Mouse (Mus musculus) MEL (cell line): ENCODE data around the gene Tmem184b. TPM values are rescaled to one million over a fixed set of nuclear protein-coding genes. Genes with fewer than 3 reads are reported as not detected.

ENCODE experiments used
- DNase-seq: peaks from one replicate; pipeline ENCODE4 v3.0.0; 2011; ENCODE audit warnings: low read depth, low spot score
- H3K27ac ChIP-seq: 2 replicates; pipeline ENCODE4 v1.5.1; 2012; ENCODE audit warnings: low read depth, mild to moderate bottlenecking, control low read depth, low read length, moderate library complexity; ENCODE audit not compliant: control insufficient read depth
- H3K27me3 ChIP-seq, 2 experiments: fragments of 150-350 bp in 1 of 2; sonication (generic) in 1 of 2; 2 replicates each; pipeline ENCODE4 v1.6.1; 2012; ENCODE audit warnings: low read length in 2 of 2, mild to moderate bottlenecking in 2 of 2, improper control_type of control experiment in 1 of 2, moderate library complexity in 1 of 2; ENCODE audit not compliant: insufficient read depth in 2 of 2, control insufficient read depth in 1 of 2
- H3K36me3 ChIP-seq, 2 experiments: 2 replicates each; pipeline ENCODE4 v1.6.1; 2012 to 2014; ENCODE audit warnings: low read length in 2 of 2, improper control_type of control experiment in 1 of 2, inconsistent platforms in 1 of 2, mild to moderate bottlenecking in 1 of 2; ENCODE audit not compliant: insufficient read depth in 2 of 2, control insufficient read depth in 1 of 2
- H3K4me1 ChIP-seq, 2 experiments: fragments of 150-350 bp in 1 of 2; sonication (generic) in 1 of 2; 2 replicates each; pipeline ENCODE4 v1.6.1; 2012; ENCODE audit warnings: low read length in 2 of 2, improper control_type of control experiment in 1 of 2, mild to moderate bottlenecking in 1 of 2; ENCODE audit not compliant: insufficient read depth in 2 of 2, control insufficient read depth in 1 of 2
- H3K4me3 ChIP-seq, 2 experiments: fragments of 150-350 bp in 1 of 2; sonication (generic) in 1 of 2; 2 replicates each; pipeline ENCODE4 v1.5.1; 2012; ENCODE audit warnings: low read depth in 2 of 2, low read length in 2 of 2, mild to moderate bottlenecking in 2 of 2, moderate library complexity in 2 of 2, control low read depth in 1 of 2, improper control_type of control experiment in 1 of 2; ENCODE audit not compliant: control insufficient read depth in 1 of 2, insufficient read depth in 1 of 2
- H3K79me2 ChIP-seq: 2 replicates; pipeline ENCODE4 v1.6.1; 2012; ENCODE audit warnings: mild to moderate bottlenecking, low read length, moderate library complexity; ENCODE audit not compliant: control insufficient read depth, poor library complexity, insufficient read depth
- H3K9ac ChIP-seq: 2 replicates; pipeline ENCODE4 v1.6.1; 2012; ENCODE audit warnings: low read depth, mild to moderate bottlenecking, control low read depth, low read length, moderate library complexity; ENCODE audit not compliant: control insufficient read depth, poor library complexity, severe bottlenecking
- H3K9me3 ChIP-seq: fragments of 150-350 bp; sonication (generic); replicated peaks from 2 replicates; pipeline ENCODE4 v1.6.1; 2012; ENCODE audit warnings: mild to moderate bottlenecking, low read length, improper control_type of control experiment, moderate library complexity; ENCODE audit not compliant: insufficient read depth
- BHLHE40 ChIP-seq: IDR thresholded peaks from 2 replicates; pipeline ENCODE4 v1.6.1; 2012; ENCODE audit warnings: low read depth, mild to moderate bottlenecking, inconsistent platforms, low read length, improper control_type of control experiment, borderline replicate concordance
- CHD1 ChIP-seq: IDR thresholded peaks from 2 replicates; pipeline ENCODE4 v1.6.1; 2012; ENCODE audit warnings: low read depth, mild to moderate bottlenecking, inconsistent platforms, low read length, improper control_type of control experiment
- CHD2 ChIP-seq: IDR thresholded peaks from 2 replicates; pipeline ENCODE4 v1.6.1; 2011; ENCODE audit warnings: low read length, improper control_type of control experiment
- E2F4 ChIP-seq: IDR thresholded peaks from 2 replicates; pipeline ENCODE4 v1.6.1; 2011; ENCODE audit warnings: low read depth, low read length, improper control_type of control experiment, borderline replicate concordance
- GATA1 ChIP-seq: IDR thresholded peaks from 2 replicates; pipeline ENCODE4 v1.6.1; 2011; ENCODE audit warnings: low read depth, low read length, improper control_type of control experiment
- KAT2A ChIP-seq: conservative IDR thresholded peaks from 2 replicates; pipeline ENCODE4 v1.6.1; 2012; ENCODE audit warnings: low read depth, low read length, improper control_type of control experiment, inconsistent platforms
- MAZ ChIP-seq: IDR thresholded peaks from 2 replicates; pipeline ENCODE4 v1.6.1; 2012; ENCODE audit warnings: low read depth, mild to moderate bottlenecking, inconsistent platforms, low read length, improper control_type of control experiment
- MEF2A ChIP-seq: IDR thresholded peaks from 2 replicates; pipeline ENCODE4 v1.6.1; 2014; ENCODE audit warnings: low read depth, mild to moderate bottlenecking, inconsistent platforms, low read length, improper control_type of control experiment; ENCODE audit not compliant: poor library complexity, insufficient replicate concordance, severe bottlenecking; ENCODE audit errors: extremely low read depth
- MXI1 ChIP-seq: IDR thresholded peaks from 2 replicates; pipeline ENCODE4 v1.6.1; 2011; ENCODE audit warnings: mild to moderate bottlenecking, low read depth, low read length, improper control_type of control experiment
- NRF1 ChIP-seq: IDR thresholded peaks from 2 replicates; pipeline ENCODE4 v1.6.1; 2014; ENCODE audit warnings: low read depth, mild to moderate bottlenecking, inconsistent platforms, low read length, improper control_type of control experiment, moderate library complexity; ENCODE audit not compliant: poor library complexity, insufficient read depth, severe bottlenecking
- POLR2A ChIP-seq, 2 experiments: IDR thresholded peaks; 2 replicates each; pipeline ENCODE4 v1.6.1; 2011 to 2012; ENCODE audit warnings: low read length in 2 of 2, mild to moderate bottlenecking in 2 of 2, control low read depth in 1 of 2, improper control_type of control experiment in 1 of 2, low read depth in 1 of 2, moderate library complexity in 1 of 2; ENCODE audit not compliant: control insufficient read depth in 1 of 2, insufficient read depth in 1 of 2, poor library complexity in 1 of 2
- RAD21 ChIP-seq: IDR thresholded peaks from 2 replicates; pipeline ENCODE4 v1.6.1; 2011; ENCODE audit warnings: mild to moderate bottlenecking, low read depth, low read length, improper control_type of control experiment
- SMC3 ChIP-seq: IDR thresholded peaks from 2 replicates; pipeline ENCODE4 v1.6.1; 2011; ENCODE audit warnings: low read depth, low read length, improper control_type of control experiment
- TAL1 ChIP-seq: IDR thresholded peaks from 2 replicates; pipeline ENCODE4 v1.6.1; 2012; ENCODE audit warnings: mild to moderate bottlenecking, inconsistent platforms, low read length, moderate library complexity, mixed read lengths
- TBP ChIP-seq: IDR thresholded peaks from 2 replicates; pipeline ENCODE4 v1.8.0; 2011; ENCODE audit warnings: low read depth, low read length, improper control_type of control experiment
- TCF12 ChIP-seq: IDR thresholded peaks from 2 replicates; pipeline ENCODE4 v1.6.1; 2014; ENCODE audit warnings: low read depth, mild to moderate bottlenecking, inconsistent platforms, low read length, improper control_type of control experiment, moderate library complexity
- USF2 ChIP-seq, 2 experiments: IDR thresholded peaks; 2 replicates each; pipeline ENCODE4 v1.6.1; 2011 to 2012; ENCODE audit warnings: improper control_type of control experiment in 2 of 2, low read length in 2 of 2, borderline replicate concordance in 1 of 2, inconsistent platforms in 1 of 2, low read depth in 1 of 2, mild to moderate bottlenecking in 1 of 2; ENCODE audit not compliant: insufficient read depth in 1 of 2
- ZKSCAN1 ChIP-seq: IDR thresholded peaks from 2 replicates; pipeline ENCODE4 v1.6.1; 2012; ENCODE audit warnings: low read depth, mild to moderate bottlenecking, inconsistent platforms, low read length, improper control_type of control experiment, moderate library complexity
- ZMIZ1 ChIP-seq: IDR thresholded peaks from 2 replicates; pipeline ENCODE4 v1.6.1; 2012; ENCODE audit warnings: low read depth, mild to moderate bottlenecking, inconsistent platforms, low read length, improper control_type of control experiment, moderate library complexity
- ZNF384 ChIP-seq: IDR thresholded peaks from 2 replicates; pipeline ENCODE4 v1.6.1; 2012; ENCODE audit warnings: low read depth, mild to moderate bottlenecking, inconsistent platforms, low read length, improper control_type of control experiment
- polyA plus RNA-seq, 2 experiments: library from polyadenylated mRNA; stranded (reverse) in 1 of 2; unstranded in 1 of 2; fragments of >175 nt in 1 of 2; fragments of >200 nt in 1 of 2; gene quantifications; 2 replicates each; pipeline versions ENCODE4 v1.2.1 to v1.2.4; 2012; ENCODE audit warnings: low replicate concordance in 2 of 2, low read depth in 1 of 2; ENCODE audit not compliant: insufficient read length in 2 of 2, insufficient read depth in 1 of 2, missing spikeins in 1 of 2
- total RNA-seq: library from RNA; depleted of rRNA; stranded (reverse); fragments of 300-350 nt; gene quantifications from 2 replicates; pipeline ENCODE4 v1.2.3, GENCODE M21; 2012

Tmem184b gene
- total and polyA plus RNA-seq, 3 experiments: 7.5 to 28.4 TPM; not detected in 1

GRCm38 (mm10) chr15:79413802-79414201 is 10.4 kb upstream of the Tmem184b start:
- no peak overlapping the region for H3K9ac ChIP-seq
- TF ChIP-seq RAD21 (no peak), TBP (no peak), TCF12 (no peak), KAT2A (no peak), ZNF384 (no peak), E2F4 (no peak), BHLHE40 (no peak), ZKSCAN1 (no peak), MAZ (no peak), NRF1 (no peak), TAL1 (no peak), ZMIZ1 (no peak)
- TF ChIP-seq, all 39 proteins: peak for 0
- H3K4me3 ChIP-seq: no peak overlapping the region
- DNase-seq: no peak
- peaks cover 0 to 13% of the 10 kb centered on the region in 2 experiments; a peak in 2 of 4 replicates for H3K36me3 ChIP-seq
- no peaks in the 10 kb centered on the region for H3K9me3 ChIP-seq
- H3K79me2 ChIP-seq: no peaks in the 10 kb centered on the region
- no peak overlapping the region for H3K27ac ChIP-seq
- no peaks in the 10 kb centered on the region for H3K27me3 ChIP-seq
- peaks cover 9 to 24% of the 10 kb centered on the region in 2 experiments for H3K4me1 ChIP-seq

GRCm38 (mm10) chr15:79413201-79413600 is 9.8 kb upstream of the Tmem184b start:
- H3K4me3 ChIP-seq: no peak overlapping the region
- no peak overlapping the region for H3K27ac ChIP-seq
- H3K36me3 ChIP-seq: peaks cover 0 to 16% of the 10 kb centered on the region in 2 experiments; a peak in 2 of 4 replicates
- H3K27me3 ChIP-seq: no peaks in the 10 kb centered on the region
- TF ChIP-seq NRF1: no peak
- no peak for TF ChIP-seq E2F4
- no peak for TF ChIP-seq SMC3
- TF ChIP-seq ZKSCAN1: no peak
- TF ChIP-seq BHLHE40: no peak
- TF ChIP-seq POLR2A (IDR thresholded peaks at IDR 0.05; ENCODE audit: control insufficient read depth in 1 of 2, insufficient read depth in 1 of 2, low read depth in 1 of 2, low read length in 2 of 2, poor library complexity in 1 of 2): no peak
- TF ChIP-seq MAZ: no peak
- no peak for TF ChIP-seq MEF2A
- TF ChIP-seq TCF12: no peak
- TF ChIP-seq TBP: no peak
- TF ChIP-seq GATA1: no peak
- TF ChIP-seq USF2 (IDR thresholded peaks at IDR 0.05; ENCODE audit: borderline replicate concordance in 1 of 2, insufficient read depth in 1 of 2, low read depth in 1 of 2, low read length in 2 of 2): no peak
- no peak for TF ChIP-seq CHD2
- TF ChIP-seq ZMIZ1: no peak
- TF ChIP-seq CHD1: no peak
- no peak for TF ChIP-seq MXI1
- H3K79me2 ChIP-seq: no peaks in the 10 kb centered on the region
- no peaks in the 10 kb centered on the region for H3K9me3 ChIP-seq
- H3K9ac ChIP-seq: no peak overlapping the region
- H3K4me1 ChIP-seq: peaks cover 9 to 30% of the 10 kb centered on the region in 2 experiments
- no peak for DNase-seq
